Mouse (Mus musculus) CD4-positive, CD25-positive, alpha-beta regulatory T cell, adult 2 months (primary cell): Measurements from ENCODE around the gene Tmem217.
"Not testable (repeated sequence)": the region's sequence is repeated elsewhere in the genome, so short reads cannot be mapped to it uniquely, and the experiment has no call there.

Source experiments
- DNase-seq: peaks from one replicate; pipeline ENCODE4 v3.0.0-alpha.2; 2012; ENCODE audit warnings: low read depth, low spot score

Tmem217 gene

DNA sequence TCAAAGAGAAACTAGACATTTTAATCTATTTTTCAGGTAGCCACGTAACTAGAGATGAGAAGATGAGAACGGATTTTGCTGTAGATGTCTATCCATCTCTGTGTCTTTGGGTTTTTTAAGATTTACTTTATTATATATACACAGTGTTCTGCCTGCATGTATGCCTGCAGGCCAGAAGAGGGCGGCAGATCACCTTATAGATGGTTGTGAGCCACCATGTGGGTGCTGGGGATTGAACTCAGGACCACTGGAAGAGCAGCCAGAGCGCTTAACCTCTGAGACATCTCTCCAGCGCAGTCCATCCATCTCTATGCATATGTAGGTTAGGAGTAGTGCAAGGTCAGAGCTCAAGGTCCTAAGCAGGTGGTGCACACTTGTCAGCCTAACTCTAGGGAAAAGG lies 48.5 kb downstream of the Tmem217 start:
- DNase-seq: peak; percentile 62

DNA sequence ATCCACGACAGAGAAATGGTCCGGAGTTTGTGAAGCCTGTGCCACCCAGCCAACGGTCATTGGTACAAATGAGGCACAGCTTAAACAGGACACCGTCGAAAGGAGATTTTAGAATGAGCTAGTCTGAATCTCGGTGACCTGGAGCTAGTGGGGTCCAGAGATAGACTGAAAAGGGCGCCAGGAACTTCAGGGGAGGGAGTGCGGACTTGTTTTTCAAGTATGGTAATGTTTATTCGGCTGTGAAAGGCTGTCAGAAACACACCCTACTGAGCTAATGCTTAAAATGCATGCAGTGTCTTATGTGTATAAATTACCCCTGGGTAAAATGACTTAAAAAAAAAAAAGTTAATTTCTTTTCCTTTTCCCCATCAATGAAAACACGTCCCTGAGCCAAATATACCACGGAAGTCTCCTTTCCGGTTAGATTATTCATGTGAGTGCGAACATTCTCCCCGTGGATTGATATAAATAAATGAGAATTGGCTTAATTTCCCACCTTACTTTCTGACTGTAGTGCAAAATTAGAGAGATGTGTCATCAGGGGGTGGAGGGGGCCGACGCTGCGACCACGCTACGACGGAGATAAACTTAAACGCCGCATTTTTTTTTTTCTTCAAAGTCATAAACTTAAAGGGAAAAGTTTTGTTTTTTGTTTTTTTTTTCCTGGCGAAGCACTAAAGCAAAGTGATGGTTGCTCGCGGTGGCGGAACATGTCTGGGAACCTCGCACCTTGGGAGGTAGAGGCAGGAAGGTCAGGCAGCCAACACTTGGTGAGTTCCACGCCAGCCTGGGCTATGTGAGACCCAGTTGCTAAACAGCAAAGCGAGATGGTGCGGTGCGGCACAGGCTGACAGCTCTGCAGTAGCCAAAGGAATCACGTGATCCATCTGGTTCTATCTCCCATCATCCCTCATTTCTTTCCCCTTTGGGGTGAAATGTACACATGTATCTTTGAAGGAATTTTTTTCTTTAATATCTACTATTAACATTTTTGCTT lies 49.2 kb downstream of the Tmem217 start:
- peak; percentile 49 for DNase-seq

DNA sequence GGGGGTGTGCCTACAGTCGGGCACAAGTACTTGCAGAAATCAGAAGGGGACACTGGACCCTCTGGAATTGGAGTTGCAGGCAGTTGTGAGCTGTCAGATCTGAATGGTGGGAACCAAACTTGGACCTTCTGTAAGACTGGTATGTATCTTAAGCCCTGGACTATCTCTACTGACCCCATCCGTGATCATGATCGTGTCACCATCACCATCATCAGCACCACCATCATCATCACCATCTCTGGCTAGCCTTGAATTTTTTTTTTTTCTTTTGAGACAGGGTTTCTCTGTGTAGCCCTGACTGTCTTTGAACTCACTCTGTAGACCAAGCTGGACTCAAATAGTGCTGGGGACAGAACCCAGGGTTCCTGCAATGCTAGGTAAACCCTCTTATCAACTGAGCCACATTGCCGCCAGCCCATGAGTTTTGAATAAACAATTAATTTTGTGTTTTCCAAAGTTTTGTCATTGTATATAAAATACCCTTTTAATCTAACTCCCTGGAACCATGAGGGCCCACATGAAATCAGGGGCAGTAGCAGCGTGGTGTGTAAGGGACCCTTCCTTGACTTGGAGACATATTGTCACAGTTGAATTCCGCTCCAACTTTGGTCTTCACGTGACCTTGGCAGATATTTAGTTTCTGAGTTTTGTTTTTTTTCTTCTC lies 50.0 kb downstream of the Tmem217 start:
- no peak for DNase-seq

DNA sequence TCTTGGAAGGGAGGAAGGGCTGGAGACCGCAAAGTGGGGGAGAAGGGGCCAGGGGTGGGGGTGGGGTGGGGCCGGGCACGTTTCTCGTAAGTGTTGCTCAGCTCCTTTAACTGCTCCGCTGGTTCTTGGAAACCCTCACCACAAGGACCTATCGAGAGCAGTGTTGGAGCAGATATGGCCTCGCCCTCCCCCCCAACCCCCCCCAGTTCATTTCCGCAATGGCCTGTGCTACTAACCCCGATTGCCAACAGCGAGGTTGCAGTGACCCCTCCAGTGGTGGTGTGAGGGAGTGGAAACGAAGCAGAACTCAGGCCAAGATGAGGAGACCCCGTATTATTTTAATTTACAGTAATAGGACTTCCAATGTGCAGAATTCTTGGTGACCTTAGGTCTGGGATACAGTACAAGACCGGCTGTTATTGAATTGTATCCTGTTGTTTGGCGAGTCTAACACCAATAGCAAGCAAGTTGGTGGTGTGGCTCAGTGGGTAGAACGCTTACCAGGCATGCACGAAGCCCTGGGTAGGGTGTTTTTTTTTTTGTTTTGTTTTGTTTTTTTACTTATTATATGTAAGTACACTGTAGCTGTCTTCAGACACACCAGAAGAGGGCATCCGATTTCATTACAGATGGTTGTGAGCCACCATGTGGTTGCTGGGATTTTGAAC lies 51.2 kb downstream of the Tmem217 start:
- peak; percentile 75 for DNase-seq

DNA sequence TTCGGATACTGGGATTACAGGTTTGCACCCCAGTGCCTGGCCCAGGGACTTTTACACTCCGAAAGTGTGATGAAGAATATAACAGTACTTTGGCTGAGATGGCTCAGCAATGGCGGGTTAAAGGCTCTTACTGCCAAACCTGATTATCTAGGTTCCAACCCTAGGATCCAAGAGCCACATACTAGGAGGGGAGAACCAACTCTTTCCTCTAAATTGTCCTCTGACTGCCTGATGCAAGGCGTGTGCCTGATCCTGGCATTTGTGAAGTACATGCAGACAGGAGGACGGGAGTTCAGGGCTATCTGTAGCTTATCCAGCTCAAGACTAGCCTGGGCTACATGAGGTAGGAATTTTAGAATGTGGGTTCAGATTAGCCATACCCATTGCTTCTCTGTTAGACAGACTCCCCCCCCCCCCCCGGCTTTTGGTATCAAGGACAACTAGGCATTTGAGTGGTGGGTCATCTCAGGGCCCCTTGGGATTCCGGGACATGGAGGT lies 51.9 kb downstream of the Tmem217 start:
- peak; percentile 41 for DNase-seq

DNA sequence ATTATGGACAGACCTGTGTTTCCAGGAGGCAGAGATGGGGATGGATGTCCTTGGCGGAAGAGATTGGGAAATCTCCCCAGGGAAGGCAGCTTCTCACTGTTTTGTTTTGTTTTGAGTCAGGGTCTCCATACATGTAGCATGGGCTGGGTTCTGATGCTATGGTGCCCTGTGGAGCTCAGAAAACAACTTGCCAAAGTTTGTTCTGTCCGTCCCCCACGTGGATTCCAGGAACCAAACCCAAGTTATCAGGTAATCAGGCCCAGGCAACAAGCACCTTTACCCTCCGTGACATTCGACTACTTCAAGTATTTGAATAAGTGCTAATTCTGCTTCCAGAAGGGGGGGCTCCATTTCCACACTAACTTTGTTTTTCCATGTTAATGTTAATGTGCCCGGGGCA lies 52.7 kb downstream of the Tmem217 start:
- peak; percentile 32 for DNase-seq

DNA sequence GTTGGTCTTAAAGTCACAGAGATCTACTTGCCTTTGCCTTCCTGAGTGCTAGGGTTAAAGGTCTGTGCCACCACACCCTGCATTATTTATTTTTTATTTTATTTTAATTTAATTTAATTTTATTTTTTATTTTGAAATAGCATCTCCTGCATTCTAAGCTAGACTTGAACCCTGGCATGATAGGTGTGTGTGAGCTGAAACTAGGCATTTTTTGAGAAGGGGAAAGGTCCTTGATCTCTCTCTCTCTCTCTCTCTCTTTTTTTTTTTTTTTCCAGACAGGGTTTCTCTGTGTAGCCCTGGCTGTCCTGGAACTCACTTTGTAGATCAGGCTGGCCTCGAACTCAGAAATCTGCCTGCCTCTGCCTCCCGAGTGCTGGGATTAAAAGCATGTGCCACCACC lies 53.2 kb downstream of the Tmem217 start:
- not testable (repeated sequence) for DNase-seq

DNA sequence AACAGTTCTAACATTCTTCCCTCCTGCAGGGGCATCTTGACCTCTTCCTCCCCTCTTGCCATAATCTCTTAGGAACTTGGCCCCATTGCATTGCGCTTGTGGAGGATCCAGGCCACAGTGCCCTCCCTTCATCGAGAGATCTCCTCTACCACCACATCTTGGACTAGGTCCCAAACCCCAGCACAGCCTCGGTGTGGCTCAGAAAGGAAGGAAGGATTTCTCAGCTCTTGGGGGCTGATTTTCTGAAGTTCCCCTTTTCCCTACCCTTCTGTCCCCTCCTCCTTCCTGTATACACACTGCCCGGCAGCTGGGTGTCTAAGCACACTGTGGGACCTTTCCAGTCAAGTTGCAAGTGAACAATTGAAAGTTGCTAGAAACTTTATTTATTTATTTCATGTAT lies 54.2 kb downstream of the Tmem217 start:
- DNase-seq: no peak

DNA sequence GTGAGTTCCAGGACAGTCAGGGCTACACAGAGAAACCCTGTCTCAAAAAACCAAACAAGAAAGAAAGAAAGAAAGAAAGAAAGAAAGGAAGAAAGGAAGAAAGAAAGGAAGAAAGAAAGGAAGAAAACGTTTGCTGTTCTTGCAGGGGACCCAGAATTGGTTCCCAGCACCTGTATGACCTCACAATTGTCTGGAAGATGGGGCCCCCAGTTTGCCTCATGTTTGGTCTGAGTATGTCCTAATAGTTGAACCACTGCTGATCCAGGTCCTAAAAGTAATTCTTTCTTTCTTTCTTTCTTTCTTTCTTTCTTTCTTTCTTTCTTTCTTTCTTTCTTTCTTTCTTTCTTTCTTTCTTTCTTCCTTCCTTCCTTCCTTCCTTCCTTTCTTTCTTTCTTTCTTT lies 54.7 kb downstream of the Tmem217 start:
- DNase-seq: not testable (repeated sequence)

DNA sequence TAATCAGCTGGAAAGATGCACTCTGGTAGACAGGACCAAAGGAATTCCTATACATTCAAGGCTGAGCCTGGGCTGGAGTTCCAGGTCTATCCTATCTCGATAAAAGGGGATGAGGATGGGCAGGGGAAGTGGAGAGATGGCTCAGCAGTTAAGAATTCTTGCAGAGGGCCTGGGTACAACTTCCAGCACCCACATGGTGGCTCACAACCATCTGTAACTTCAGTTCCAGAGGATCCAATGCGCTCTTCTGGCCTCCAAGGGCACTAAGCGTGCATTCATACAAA lies 55.2 kb downstream of the Tmem217 start:
- no peak for DNase-seq

DNA sequence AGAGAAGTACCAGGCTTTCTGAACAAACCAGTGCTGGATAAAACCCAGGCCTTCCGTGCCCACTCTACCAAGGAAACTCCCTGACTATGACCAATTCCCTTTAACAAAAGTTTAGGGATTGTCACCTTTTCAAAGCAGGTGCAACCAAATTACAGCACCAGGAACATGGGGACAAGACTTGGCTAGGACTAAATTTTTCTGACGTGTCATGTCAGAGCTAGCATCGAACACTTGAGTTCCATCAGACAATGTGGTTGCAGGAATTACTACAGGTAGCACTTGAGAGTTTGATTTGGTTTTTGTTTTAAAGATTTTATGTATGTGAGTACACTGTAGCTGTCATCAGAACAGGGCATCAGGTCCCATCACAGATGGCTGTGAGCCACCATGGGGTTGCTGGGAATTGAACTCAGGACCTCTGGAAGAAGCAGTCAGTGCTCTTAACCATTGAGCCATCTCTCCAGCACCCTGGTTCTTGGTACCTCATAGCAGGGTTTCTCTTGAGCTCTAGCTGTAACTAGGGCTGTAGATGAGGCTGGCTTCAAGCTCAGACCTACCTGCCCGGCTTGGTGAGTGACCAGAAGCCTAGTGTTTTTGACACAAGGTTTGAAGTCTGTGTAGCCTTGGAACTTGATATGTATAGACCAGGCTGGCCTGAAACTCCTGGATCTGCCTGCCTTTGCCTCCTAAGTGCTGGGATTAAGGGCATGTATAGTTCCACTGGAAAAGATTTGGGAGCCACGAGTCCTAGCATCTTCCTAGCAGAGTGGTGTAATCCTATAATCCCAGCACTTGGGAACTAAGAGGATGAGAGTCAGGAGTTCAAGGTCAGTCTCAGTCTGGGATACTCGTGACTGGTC lies 55.7 kb downstream of the Tmem217 start:
- peak; percentile 40 for DNase-seq

DNA sequence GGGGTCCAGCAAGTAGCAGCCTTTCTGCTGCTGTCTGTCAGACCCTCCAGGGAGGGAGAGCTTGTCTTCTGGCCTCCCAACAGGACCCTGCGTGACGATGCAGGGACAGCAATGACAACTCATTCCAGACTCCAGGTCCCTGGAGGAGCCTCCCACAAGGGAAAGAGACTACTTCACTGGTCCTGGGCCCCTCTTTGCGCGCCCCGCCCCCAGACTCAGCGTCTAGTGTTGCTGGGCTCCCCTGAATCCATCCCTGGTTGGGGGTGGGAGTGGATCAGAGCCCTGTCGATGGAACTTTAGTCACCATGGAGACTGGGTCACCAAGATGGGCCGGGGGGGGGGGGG lies 57.5 kb downstream of the Tmem217 start:
- DNase-seq: peak; percentile 56

DNA sequence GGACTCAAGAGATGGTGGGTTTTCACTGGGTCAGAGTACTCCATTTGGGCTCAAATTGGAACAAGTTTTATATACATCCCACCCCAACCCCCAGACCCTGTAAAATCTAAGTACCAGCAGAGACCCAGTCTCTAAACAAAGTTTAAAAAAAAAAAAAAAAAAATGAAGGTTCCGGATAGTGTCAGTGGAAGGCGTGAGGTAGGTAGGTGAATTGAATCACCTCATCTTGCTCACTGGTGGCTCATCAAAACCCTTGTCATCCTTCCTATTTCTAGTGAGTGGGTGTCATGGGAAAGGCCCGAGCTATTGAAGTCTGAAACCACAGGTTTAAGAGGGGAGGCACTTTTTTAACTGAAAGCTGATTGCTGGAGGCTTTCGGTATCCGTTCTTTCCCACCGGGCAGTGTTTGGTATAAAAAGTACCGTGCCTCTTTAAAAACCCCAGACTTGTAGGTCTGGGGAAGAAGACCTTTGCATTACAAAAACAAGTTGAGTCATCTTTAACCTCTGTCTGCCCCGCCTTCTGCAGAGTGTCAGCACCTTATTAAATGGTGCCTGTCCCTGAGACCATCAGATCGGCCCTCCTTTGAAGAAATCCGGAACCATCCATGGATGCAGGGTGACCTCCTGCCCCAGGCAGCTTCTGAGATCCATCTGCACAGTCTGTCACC lies 58.0 kb downstream of the Tmem217 start:
- peak; percentile 88 for DNase-seq

DNA sequence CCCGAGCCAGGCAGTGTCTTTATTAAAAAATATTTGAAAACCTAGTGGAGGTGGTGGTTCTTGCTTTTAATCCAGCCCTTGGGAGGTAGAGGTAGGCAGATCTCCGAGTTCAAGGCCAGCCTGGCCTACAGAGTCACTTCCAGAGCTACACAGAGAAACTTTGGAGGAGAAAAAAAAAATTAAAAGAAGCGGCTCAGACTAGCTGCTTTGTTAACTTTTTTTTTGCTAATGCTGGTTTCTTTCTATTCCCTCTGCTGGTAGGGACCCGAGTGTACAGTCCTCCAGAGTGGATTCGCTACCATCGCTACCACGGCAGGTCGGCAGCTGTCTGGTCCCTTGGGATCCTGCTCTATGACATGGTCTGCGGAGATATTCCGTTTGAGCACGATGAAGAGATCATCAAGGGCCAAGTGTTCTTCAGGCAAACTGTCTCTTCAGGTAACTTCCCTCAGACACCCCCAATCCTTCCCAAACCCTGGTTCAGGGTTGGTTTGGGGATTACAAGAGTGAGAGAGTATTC lies 58.7 kb downstream of the Tmem217 start:
- peak; percentile 60 for DNase-seq

DNA sequence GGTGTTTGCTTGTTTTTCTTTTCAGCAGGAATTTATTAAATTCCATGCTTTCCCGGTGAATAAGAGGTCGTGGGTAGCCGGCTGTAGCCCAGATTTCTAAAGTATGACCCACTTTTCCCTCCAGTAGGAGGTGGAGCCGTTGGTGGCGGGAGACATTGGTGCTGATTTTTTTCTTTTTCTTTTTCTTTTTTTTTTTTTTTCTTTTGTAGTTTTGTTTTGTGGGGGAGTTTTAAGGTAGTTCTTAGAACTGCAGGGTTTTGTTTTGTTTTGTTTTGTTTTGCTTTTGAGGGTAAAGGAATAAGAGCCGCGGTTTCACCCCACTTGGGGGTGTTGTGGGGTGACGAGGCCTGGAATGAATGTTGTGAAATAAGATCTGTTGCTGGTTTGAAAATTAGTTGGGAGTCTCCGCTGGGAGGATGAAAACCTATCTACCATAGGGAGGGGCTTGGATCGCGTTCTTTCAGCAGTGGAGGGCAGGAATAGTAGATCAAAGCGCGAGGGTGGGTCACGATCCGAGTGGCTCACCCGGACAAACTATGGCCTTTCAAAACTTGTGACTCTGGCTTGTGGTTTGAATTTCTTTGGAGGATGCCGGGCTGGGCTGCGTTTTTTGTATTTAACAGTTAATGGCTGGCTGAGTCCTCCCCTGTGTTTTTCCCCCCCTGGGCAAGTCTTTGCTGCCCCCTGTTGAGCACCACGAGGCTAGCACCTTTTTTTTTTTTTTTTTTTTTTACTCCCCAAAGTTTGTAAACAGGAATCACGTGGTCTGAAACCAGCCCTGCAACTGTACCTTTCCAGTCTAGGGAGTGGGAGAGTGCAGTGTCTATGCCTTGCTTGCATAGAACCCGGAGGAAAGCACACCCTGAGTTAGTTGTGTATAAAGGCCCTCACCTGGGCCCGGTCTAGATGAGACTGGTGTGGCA lies 59.7 kb downstream of the Tmem217 start:
- peak; percentile 94 for DNase-seq

DNA sequence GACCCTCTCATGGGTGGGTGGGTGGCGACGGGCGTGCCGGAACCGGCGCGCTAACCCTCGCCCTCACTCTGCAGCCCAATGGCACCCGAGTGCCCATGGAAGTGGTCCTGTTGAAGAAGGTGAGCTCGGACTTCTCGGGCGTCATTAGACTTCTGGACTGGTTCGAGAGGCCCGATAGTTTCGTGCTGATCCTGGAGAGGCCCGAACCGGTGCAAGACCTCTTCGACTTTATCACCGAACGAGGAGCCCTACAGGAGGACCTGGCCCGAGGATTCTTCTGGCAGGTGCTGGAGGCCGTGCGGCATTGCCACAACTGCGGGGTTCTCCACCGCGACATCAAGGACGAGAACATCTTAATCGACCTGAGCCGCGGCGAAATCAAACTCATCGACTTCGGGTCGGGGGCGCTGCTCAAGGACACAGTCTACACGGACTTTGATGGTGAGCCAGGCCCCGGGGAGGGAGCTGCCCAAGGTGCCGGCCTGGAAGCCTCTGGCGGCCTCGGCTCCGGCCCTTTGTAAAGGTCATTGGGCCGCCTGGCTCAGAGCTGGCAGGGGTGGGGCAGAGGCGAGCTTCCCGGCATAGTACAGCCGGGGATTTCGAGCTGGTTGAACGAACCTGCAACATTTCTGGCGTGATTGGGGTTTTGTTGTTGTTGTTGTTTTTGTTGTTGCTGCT lies 60.5 kb downstream of the Tmem217 start:
- peak; percentile 65 for DNase-seq

DNA sequence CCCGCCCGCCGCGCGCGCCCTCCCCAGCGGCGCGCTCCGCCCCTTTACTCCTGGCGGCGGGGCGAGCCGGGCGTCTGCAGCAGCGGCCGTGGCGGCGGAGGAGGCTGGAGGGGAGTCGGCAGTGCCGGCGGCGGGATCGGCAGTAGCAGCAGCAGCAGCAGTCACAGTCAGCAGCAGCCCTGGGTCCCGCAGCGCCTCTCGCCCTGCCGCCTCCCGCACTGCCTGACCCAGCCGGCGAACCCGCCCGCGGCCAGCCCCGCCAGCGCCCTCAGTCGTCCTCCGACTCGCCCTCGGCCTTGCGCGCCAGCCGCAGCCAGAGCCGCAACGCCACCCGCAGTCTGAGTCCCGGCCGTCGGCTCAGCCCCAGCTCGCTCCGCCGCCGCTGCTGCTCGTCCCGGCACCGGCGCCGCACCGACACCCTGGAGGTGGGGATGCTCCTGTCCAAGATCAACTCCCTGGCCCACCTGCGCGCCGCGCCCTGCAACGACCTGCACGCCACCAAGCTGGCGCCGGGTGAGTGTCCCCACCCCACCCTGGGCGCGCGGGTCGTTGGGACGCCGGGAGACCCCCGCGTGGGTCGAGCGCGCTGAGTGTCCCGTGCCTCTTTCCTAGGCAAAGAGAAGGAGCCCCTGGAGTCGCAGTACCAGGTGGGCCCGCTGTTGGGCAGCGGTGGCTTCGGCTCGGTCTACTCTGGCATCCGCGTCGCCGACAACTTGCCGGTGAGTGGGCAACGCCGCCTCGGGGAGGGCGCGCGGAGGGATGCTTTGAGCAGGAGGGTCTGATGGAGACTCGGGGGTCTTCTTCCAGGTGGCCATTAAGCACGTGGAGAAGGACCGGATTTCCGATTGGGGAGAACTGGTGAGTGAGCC lies 61.2 kb downstream of the Tmem217 start, which contains the start of gene Pim1:
TSS of gene Pim1 (plus strand) at position 41 of the 869 bp plus-strand sequence.
- peak; percentile 76 for DNase-seq
